Mouse (Mus musculus): ENCODE measurements around the gene Rab3il1. TPM values are rescaled to one million over a fixed set of nuclear protein-coding genes. Genes with fewer than 3 reads are reported as not detected.
A peak's percentile ranks its signal among the peaks of the same experiment; 100 is the strongest.

The Rab3il1 gene
- total RNA-seq, 2 experiments from 2014 or later = 9.4 TPM

- Histone ChIP-seq H3K27ac (no peak overlapping the region), H3K4me3 (no peak overlapping the region)
- TF ChIP-seq CTCF (IDR thresholded peaks at IDR 0.05) = no peak
- DNase-seq (ENCODE audit: extremely low spot score in 1 of 2, low spot score in 2 of 2) = no peak
- intact Hi-C loops (cut with DNase I) = loop anchor here (10.0 kb wide), 1 partner anchor 128 kb away; no protein-coding TSS in a partner anchor
Measured at GRCm38 (mm10) chr19:10066502-10066901, 65.0 kb downstream of the Rab3il1 start.

DNA sequence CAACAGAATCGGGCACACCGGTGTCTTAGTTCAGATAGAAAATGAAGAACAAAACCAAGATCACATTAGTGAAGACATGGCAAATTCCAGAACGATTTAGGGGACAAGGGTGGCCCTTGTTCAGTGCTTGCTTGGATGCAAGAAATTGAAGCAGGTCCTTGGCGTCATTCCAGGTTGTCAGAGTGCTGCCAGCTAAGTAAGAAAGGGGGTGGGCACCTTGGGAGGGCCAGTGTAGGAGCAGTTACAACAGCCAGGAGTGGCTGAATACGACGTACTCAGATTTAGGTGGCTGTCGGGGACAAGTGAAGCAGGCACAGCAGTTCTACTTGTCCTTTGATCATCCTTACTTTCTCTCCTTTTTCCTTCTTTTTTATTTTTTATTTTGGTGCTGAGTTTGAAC is 66.2 kb downstream of the Rab3il1 start:
- no peak overlapping the region for H3K27ac ChIP-seq
- intact Hi-C loops (cut with DNase I) = loop anchor here (10.0 kb wide), 1 partner anchor 127 kb away; no protein-coding TSS in a partner anchor
- H3K4me3 ChIP-seq = no peak overlapping the region
- DNase-seq (ENCODE audit: extremely low spot score in 1 of 2, low spot score in 2 of 2) = no peak
- no peak for TF ChIP-seq CTCF (IDR thresholded peaks at IDR 0.05)

- no peak for TF ChIP-seq CTCF (IDR thresholded peaks at IDR 0.05)
- Histone ChIP-seq H3K27ac (peak overlapping the region; percentile 15; the same call in 1 of the 2 replicates), H3K4me3 (no peak overlapping the region)
- intact Hi-C loops (cut with DNase I) = loop anchor here (2.0 kb wide), 1 partner anchor 30 kb away; the partner anchor contains the start of gene Fads2
- DNase-seq (ENCODE audit: extremely low spot score in 1 of 2, low spot score in 2 of 2) = no peak
Measured at GRCm38 (mm10) chr19:10070186-10070980, 68.9 kb downstream of the Rab3il1 start.

- peak; percentile 15 for TF ChIP-seq CTCF (IDR thresholded peaks at IDR 0.05)
- Histone ChIP-seq H3K27ac (peak overlapping the region; percentile 51), H3K4me3 (no peak overlapping the region)
- DNase-seq (ENCODE audit: extremely low spot score in 1 of 2, low spot score in 2 of 2) = peak in 1 of 2 experiments; percentile 49
- intact Hi-C loops (cut with DNase I) = loop anchor here (2.0 kb wide), 1 partner anchor 30 kb away; the partner anchor contains the start of gene Fads2
Measured at GRCm38 (mm10) chr19:10071166-10071565, 69.7 kb downstream of the Rab3il1 start.

GRCm38 (mm10) chr19:10071892-10072291 is 70.4 kb downstream of the Rab3il1 start:
- no peak overlapping the region; the same call in 1 of the 2 replicates for H3K27ac ChIP-seq
- H3K4me3 ChIP-seq = no peak overlapping the region
- intact Hi-C loops (cut with DNase I) = loop anchor here (2.0 kb wide), 1 partner anchor 29 kb away; the partner anchor contains the start of gene Fads2
- TF ChIP-seq CTCF (IDR thresholded peaks at IDR 0.05) = no peak
- no peak for DNase-seq (ENCODE audit: extremely low spot score in 1 of 2, low spot score in 2 of 2)

GRCm38 (mm10) chr19:10073145-10073544 is 71.7 kb downstream of the Rab3il1 start:
- no peak for TF ChIP-seq CTCF (IDR thresholded peaks at IDR 0.05)
- DNase-seq (ENCODE audit: extremely low spot score in 1 of 2, low spot score in 2 of 2) = no peak
- H3K4me3 ChIP-seq = no peak overlapping the region
- H3K27ac ChIP-seq = no peak overlapping the region
- intact Hi-C loops (cut with DNase I) = no loop called here

- DNase-seq (ENCODE audit: extremely low spot score in 1 of 2, low spot score in 2 of 2) = no peak
- no peak overlapping the region for H3K4me3 ChIP-seq
- intact Hi-C loops (cut with DNase I) = no loop called here
- no peak for TF ChIP-seq CTCF (IDR thresholded peaks at IDR 0.05)
- H3K27ac ChIP-seq = no peak overlapping the region
Measured at GRCm38 (mm10) chr19:10078392-10078791, 76.9 kb downstream of the Rab3il1 start.

DNA sequence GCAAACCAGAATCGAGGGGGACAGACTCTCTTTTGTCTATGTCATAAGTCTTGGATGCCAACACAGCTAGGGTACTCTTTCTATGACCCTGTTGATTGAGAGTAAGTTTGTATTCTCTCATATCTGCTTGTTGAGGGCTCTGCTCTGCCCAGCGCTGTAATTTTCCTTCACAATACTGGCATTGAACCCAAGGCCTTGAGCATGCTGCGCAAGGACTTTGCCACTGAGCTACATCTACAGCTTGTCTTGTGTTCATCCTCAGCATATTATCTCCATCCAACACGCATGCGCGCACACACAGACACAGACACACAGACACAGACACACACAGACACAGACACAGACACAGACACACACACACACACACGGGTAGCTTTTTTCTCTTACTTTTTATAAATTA is 78.9 kb downstream of the Rab3il1 start:
- DNase-seq (ENCODE audit: extremely low spot score in 1 of 2, low spot score in 2 of 2) = no peak
- intact Hi-C loops (cut with DNase I) = no loop called here
- Histone ChIP-seq H3K27ac (no peak overlapping the region), H3K4me3 (no peak overlapping the region)
- no peak for TF ChIP-seq CTCF (IDR thresholded peaks at IDR 0.05)

- no peak for TF ChIP-seq CTCF (IDR thresholded peaks at IDR 0.05)
- intact Hi-C loops (cut with DNase I) = no loop called here
- Histone ChIP-seq H3K4me3 (no peak overlapping the region), H3K27ac (no peak overlapping the region)
- no peak for DNase-seq (ENCODE audit: extremely low spot score in 1 of 2, low spot score in 2 of 2)
Measured at GRCm38 (mm10) chr19:10082105-10082504, 80.6 kb downstream of the Rab3il1 start.

DNA sequence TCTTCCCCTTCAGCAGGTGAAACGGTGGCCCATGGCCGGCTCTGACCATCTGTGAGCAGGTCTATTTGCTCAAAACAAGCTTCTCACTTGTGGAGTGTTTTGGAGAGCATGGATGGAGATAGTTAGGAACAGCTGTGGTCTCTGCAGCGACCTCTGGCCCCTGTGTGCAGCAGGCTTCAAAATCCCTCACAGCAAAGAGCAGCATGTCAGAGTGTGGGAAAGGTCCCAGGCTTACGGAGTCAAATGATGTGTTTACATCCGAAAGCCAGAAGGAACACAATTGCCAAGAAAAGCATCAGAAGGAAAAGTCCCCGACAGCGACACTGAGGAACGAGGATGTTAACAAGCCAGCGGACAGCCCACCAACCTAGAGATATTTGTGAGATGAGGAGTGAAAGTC is 84.0 kb downstream of the Rab3il1 start:
- Histone ChIP-seq H3K4me3 (no peak overlapping the region), H3K27ac (no peak overlapping the region)
- no peak for TF ChIP-seq CTCF (IDR thresholded peaks at IDR 0.05)
- intact Hi-C loops (cut with DNase I) = no loop called here
- DNase-seq (ENCODE audit: extremely low spot score in 1 of 2, low spot score in 2 of 2) = no peak

DNA sequence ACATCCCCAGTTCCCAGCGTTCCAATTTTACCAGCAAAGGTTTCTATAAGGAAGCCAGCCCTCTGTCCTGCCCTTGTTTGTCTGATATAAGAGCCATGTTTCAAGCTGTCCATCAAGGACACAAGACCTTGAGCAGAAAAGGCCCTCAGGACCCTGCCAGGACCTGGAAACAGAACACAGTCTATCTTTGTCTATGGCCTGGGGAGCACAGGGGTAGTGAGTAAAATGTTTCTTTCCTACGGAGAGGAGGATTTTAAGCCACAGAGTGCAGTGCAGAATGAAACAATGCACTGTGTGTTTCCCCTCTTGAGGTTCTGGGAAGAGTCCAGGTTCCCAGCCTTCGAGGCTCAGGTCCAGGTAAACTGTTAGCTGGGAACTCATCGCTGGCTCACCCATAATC is 85.5 kb downstream of the Rab3il1 start:
- intact Hi-C loops (cut with DNase I) = no loop called here
- TF ChIP-seq CTCF (IDR thresholded peaks at IDR 0.05) = no peak
- Histone ChIP-seq H3K4me3 (no peak overlapping the region), H3K27ac (no peak overlapping the region)
- no peak for DNase-seq (ENCODE audit: extremely low spot score in 1 of 2, low spot score in 2 of 2)

Other genes with a start within 250 kb of the Rab3il1 start
- not detected for gene Scgb2a2, start 154.1 kb upstream of the Rab3il1 start, total RNA-seq (2021)
- gene Incenp, start 102.1 kb upstream of the Rab3il1 start, total RNA-seq (2021) = 10 to 100 TPM; 28.1 to 28.3 TPM
- gene Fth1, start 21.1 kb upstream of the Rab3il1 start, total RNA-seq (2021) = 1,000 to 10,000 TPM; 2,213 to 2,341 TPM
- gene Best1, start within 50 bp of the Rab3il1 start, total RNA-seq (2021) = under 1 TPM; 0.49 to 0.75 TPM
- 10 to 100 TPM; 26.6 to 28.1 TPM for gene Fads3, start 39.9 kb downstream of the Rab3il1 start, total RNA-seq (2021)
- 100 to 1,000 TPM; 109 to 121 TPM for gene Fads2, start 100.1 kb downstream of the Rab3il1 start, total RNA-seq (2021)
- gene Fads1, start 181.2 kb downstream of the Rab3il1 start, total RNA-seq (2021) = 100 to 1,000 TPM; 181 to 201 TPM
- gene Tmem258, start 202.3 kb downstream of the Rab3il1 start, total RNA-seq (2021) = 10 to 100 TPM; 55.9 to 64.2 TPM
- gene Fen1, start 202.5 kb downstream of the Rab3il1 start, total RNA-seq (2021) = 10 to 100 TPM; 10.5 to 11.6 TPM
- gene Myrf, start 239.1 kb downstream of the Rab3il1 start, total RNA-seq (2021) = 10 to 100 TPM; 14.0 to 15.3 TPM